Mouse (Mus musculus) stomach, postnatal 0 days (tissue): Measurements from ENCODE around the gene Smad6. TPM values are rescaled to one million over a fixed set of nuclear protein-coding genes. Genes with fewer than 3 reads are reported as not detected.
A peak's percentile ranks its signal among the peaks of the same experiment; 100 is the strongest.

ENCODE experiments used
- ATAC-seq: fragments of 200-750 bp; cut with Nextera tagmentation; 2 replicates; pipeline ENCODE4 v1.8.0; 2017; ENCODE audit not compliant: low FRiP score, low TSS enrichment
- DNase-seq: peaks from one replicate; pipeline ENCODE4 v3.0.0-alpha.2; 2016; ENCODE audit warnings: low spot score
- H3K27ac ChIP-seq: fragments of 300-500 bp; sonication (generic); replicated peaks from 2 replicates; pipeline ENCODE4 v1.5.1; 2014; ENCODE audit warnings: mild to moderate bottlenecking, control low read depth
- H3K27me3 ChIP-seq: fragments of 300-500 bp; sonication (generic); 2 replicates; pipeline ENCODE4 v1.6.1; 2014; ENCODE audit warnings: low read length; ENCODE audit not compliant: control insufficient read depth, insufficient read depth
- H3K36me3 ChIP-seq: fragments of 300-500 bp; sonication (generic); 2 replicates; pipeline ENCODE4 v1.6.1; 2014; ENCODE audit warnings: low read length, mixed read lengths; ENCODE audit not compliant: control insufficient read depth, insufficient read depth
- H3K4me1 ChIP-seq: fragments of 300-500 bp; sonication (generic); replicated peaks from 2 replicates; pipeline ENCODE4 v1.6.1; 2014; ENCODE audit warnings: antibody characterized with exemption; ENCODE audit not compliant: control insufficient read depth, insufficient read depth
- H3K4me2 ChIP-seq: fragments of 300-500 bp; sonication (generic); replicated peaks from 2 replicates; pipeline ENCODE4 v1.6.1; 2014; ENCODE audit warnings: low read depth, mild to moderate bottlenecking, control low read depth, moderate library complexity
- H3K4me3 ChIP-seq: fragments of 300-500 bp; sonication (generic); 2 replicates; pipeline ENCODE4 v1.5.1; 2014; ENCODE audit warnings: low read depth, low read length, control low read depth
- H3K9ac ChIP-seq: fragments of 300-500 bp; sonication (generic); 2 replicates; pipeline ENCODE4 v1.6.1; 2014; ENCODE audit warnings: mild to moderate bottlenecking, low read length, control low read depth, mixed read lengths
- H3K9me3 ChIP-seq: fragments of 300-500 bp; sonication (generic); 2 replicates; pipeline ENCODE4 v1.6.1; 2016; ENCODE audit warnings: low read length; ENCODE audit not compliant: control insufficient read depth
- CTCF ChIP-seq: IDR thresholded peaks from 2 replicates; pipeline ENCODE4 v1.5.1; 2016; ENCODE audit warnings: antibody characterized with exemption, low read depth, mild to moderate bottlenecking, moderate library complexity
- EP300 ChIP-seq: optimal IDR thresholded peaks from 2 replicates; pipeline ENCODE3; 2016; ENCODE audit warnings: antibody characterized with exemption
- WGBS: fragments of 180-500 bp; shearing (Covaris S2); extraction: QIAGEN DNeasy Blood & Tissue Kit; methylation state at CpG from one replicate; pipeline ENCODE4 v1.1.7; 2014; 5-methylcytosine and 5-hydroxymethylcytosine counted together
- polyA plus RNA-seq: library from polyadenylated mRNA; unstranded; fragments of >200 nt; fragmentation: Nextera tagmentation; extraction: Ambion mirVana; gene quantifications from 2 replicates; pipeline ENCODE4 v1.2.1, GENCODE M21; 2015

The Smad6 gene
- polyA plus RNA-seq, 1 experiment from 2014 or later, result 6.0 TPM

DNA sequence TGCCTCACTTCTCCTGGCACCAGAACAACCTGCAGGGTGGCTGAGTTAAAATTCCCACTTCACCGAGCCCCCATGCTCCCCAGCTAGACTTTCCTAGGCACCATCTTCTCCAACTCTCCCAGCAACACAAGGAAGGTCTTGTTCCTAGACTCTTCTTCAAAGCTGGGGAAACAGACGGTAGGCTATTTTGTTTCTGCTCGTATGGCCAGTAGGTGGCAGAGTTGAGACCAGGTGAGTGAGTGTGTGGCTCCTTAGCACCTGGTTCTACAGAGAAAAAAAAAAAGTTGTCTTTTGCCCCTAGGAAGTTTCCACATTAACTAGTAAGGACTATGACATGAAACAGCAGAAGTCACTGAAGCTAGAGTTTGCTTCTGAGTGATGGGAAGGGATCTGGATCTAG, 3.7 kb upstream of the Smad6 start:
- DNase-seq (peak; percentile 74), ATAC-seq (no peak)
- Histone ChIP-seq H3K27me3 (no peaks in the 10 kb centered on the region), H3K9ac (no peak overlapping the region), H3K36me3 (no peaks in the 10 kb centered on the region), H3K4me2 (no peak overlapping the region), H3K27ac (0 out of 2 replicates have a peak overlapping the region, but pooled peaks have one; percentile 36), H3K4me3 (no peak overlapping the region), H3K4me1 (no peaks in the 10 kb centered on the region), H3K9me3 (no peaks in the 10 kb centered on the region)
- 3% methylated on average over 3 of the region's 3 CpGs for WGBS
- TF ChIP-seq CTCF (peak; percentile 85), EP300 (no peak)

DNA sequence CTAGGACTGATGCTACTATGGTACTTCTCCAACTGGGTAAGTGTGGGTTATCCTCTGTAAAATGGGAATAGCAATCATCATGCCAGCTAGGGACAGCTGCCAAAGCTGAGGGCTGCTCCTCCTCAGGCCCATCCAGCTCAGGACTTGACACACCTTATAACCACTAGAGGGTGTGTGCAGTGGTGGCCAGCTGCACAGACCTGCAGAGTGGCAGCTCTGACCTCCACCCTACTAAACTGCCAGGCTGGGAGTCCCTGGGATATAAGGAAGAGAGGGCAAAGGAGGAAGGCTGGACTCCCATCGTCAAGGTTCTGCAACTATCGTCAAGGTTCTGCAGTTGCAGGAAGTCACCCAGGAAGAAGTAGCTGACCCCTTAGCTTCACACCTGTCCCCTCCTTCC, 3.1 kb upstream of the Smad6 start:
- 29% methylated on average over 2 of the region's 2 CpGs for WGBS
- DNase-seq, result peak; percentile 62
- H3K4me3 ChIP-seq, result no peak overlapping the region
- H3K27ac ChIP-seq, result no peak overlapping the region
- H3K4me1 ChIP-seq, result no peaks in the 10 kb centered on the region
- no peaks in the 10 kb centered on the region for H3K9me3 ChIP-seq
- no peak for ATAC-seq
- H3K36me3 ChIP-seq, result no peaks in the 10 kb centered on the region
- H3K4me2 ChIP-seq, result no peak overlapping the region
- TF ChIP-seq CTCF (peak; percentile 71), EP300 (no peak)
- no peak overlapping the region for H3K9ac ChIP-seq
- H3K27me3 ChIP-seq, result no peaks in the 10 kb centered on the region

DNA sequence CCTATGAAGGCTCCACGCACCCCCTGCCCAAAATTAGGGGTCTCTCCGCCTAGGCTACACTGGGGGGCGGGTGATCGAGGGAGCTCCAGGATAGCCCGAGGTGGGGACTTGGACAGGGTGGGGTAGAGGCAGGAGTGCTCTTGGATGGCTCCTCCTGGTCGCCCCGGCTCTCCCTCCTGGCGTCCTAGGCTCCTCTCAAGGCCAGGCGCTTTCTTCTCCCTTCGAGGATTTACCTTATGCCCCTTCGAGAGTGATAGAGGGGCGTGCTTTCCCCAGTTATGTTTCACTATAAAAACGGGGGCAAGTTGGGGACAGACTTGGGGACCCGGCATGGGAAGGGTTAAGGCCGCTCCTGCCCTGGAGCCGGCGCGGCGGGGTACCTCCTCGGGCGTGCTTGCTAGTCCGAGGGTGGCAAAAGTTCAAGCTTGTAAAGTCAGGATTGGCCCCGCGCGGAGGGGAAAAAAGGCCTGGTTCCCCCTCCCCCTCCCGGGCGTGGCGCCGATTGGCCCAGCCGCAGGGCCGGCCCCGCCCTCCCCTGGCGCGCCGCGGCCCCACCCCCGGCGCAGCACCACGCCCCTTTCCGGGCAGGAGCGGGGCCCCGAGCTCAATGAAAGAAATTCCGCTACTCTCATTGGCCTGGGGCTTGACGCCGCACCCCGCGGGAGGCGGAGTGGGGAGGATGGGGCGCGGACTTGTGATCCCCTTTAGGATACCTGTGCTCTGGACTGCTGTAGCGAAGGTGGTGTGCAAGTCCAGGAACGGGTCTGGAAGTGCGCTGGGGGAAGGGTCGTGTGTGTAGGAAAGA, 905 bp upstream of the Smad6 start:
- no peaks in the 10 kb centered on the region; the same call in 1 of the 2 replicates for H3K4me1 ChIP-seq
- no peaks in the 10 kb centered on the region for H3K27me3 ChIP-seq
- peak overlapping the region; percentile 97 for H3K4me2 ChIP-seq
- peak overlapping the region; percentile 67 for H3K9ac ChIP-seq
- WGBS, result 0% methylated on average over 42 of the region's 54 CpGs
- peak overlapping the region; percentile 81 for H3K4me3 ChIP-seq
- ATAC-seq, result peak; percentile 81
- no peaks in the 10 kb centered on the region for H3K9me3 ChIP-seq
- peak; percentile 99 for DNase-seq
- peak overlapping the region; percentile 97 for H3K27ac ChIP-seq
- TF ChIP-seq EP300, result no peak
- peak; percentile 12; the same call in 1 of the 2 replicates for TF ChIP-seq CTCF
- no peaks in the 10 kb centered on the region for H3K36me3 ChIP-seq

DNA sequence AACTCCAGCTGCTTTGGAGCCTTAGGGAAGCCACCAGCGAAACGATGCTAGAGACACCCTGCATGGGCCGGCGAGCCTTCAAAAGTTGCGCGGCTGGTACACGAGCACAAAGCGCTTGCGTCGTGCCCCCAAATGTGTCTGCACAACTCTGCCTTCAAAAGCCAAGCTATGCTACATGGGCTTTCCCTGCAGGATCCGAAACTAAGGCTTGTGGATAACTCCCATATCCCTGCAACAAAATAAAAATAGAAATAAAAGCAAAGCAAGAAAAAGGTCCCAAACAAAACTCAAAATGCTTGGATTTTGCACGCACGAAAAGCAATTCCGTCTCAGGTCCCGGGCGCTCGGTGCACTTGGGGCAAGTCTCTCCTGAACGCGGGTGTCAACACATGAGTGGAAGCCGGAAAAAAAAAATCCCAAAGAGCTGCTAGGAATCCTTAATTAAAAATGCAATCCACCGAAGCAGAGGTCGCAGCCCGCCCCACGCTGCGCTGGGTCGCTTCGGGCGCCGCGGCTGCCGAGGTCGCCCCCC, 474 bp downstream of the Smad6 start:
- Histone ChIP-seq H3K36me3 (no peaks in the 10 kb centered on the region), H3K4me3 (peak overlapping the region; percentile 81), H3K9ac (peak overlapping the region; percentile 96), H3K4me2 (peak overlapping the region; percentile 97), H3K9me3 (no peaks in the 10 kb centered on the region), H3K4me1 (no peaks in the 10 kb centered on the region; the same call in none of the 2 replicates), H3K27me3 (no peaks in the 10 kb centered on the region), H3K27ac (peak overlapping the region; percentile 97)
- no peak for DNase-seq
- TF ChIP-seq EP300 (no peak), CTCF (no peak)
- WGBS, result 0% methylated on average over 24 of the region's 32 CpGs
- no peak for ATAC-seq

DNA sequence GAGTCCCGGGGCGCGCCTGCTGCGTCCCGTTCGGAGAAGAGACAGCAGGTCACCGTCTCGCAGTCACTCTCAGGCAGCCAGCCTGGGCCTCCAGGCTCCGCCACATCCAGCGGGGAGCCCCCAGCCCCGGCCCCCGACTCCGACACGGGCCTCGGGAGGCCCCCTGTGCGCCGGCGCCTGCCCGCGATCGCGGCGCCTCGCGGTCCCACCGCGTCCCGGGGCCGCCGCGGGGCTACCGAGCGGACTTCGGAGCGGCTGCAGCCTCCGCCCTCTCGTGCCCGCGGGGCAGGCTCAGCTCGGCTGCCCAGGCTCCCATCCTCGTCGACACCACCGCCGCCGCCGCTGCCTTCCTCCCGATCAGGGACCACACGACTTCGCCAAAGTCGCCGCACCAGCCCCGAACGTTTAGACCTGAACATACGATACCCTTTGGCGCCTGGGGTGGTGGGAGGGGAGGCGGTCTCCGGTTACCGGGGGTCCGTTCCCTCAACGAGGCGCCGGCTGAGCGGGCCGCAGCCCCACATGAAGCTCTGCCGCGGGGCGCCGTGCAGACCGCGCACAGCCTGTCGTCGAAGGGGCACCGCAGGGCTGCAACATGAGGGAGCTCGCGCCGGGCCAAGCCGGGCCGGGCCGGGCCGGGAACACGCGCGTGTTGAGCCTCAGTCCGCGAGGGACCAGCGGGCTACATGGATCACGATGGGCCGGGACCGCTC, 1.1 kb downstream of the Smad6 start:
- under 1% methylated on average over 78 of the region's 89 CpGs for WGBS
- ATAC-seq, result no peak
- no peaks in the 10 kb centered on the region; the same call in none of the 2 replicates for H3K4me1 ChIP-seq

More for the DNA sequence above, 1.1 kb downstream of the Smad6 start:
- Histone ChIP-seq H3K27ac (peak overlapping the region; percentile 97), H3K9me3 (no peaks in the 10 kb centered on the region), H3K4me3 (peak overlapping the region; percentile 81), H3K4me2 (peak overlapping the region; percentile 97), H3K9ac (peak overlapping the region; percentile 96), H3K36me3 (no peaks in the 10 kb centered on the region), H3K27me3 (no peaks in the 10 kb centered on the region)
- TF ChIP-seq EP300 (no peak), CTCF (no peak)
- DNase-seq, result peak; percentile 50
